Mouse (Mus musculus) kidney, adult 2 months (tissue): ENCODE data around the gene Polr2a. TPM values are rescaled to one million over a fixed set of nuclear protein-coding genes. Genes with fewer than 3 reads are reported as not detected.

Experiments
- DNase-seq: peaks from one replicate; pipeline ENCODE4 v3.0.0; 2021
- H3K27ac ChIP-seq: fragments of 200-500 bp; 2 replicates; pipeline ENCODE4 v1.5.1; 2012; ENCODE audit warnings: low read depth, low read length, control low read depth, inconsistent platforms; ENCODE audit not compliant: insufficient read depth
- H3K27me3 ChIP-seq: fragments of 200-500 bp; replicated peaks from 2 replicates; pipeline ENCODE4 v1.6.1; 2012; ENCODE audit warnings: mild to moderate bottlenecking, moderate library complexity, low read length, inconsistent platforms; ENCODE audit not compliant: control insufficient read depth, insufficient read depth
- H3K36me3 ChIP-seq: fragments of 200-500 bp; 2 replicates; pipeline ENCODE4 v1.6.1; 2012; ENCODE audit warnings: mild to moderate bottlenecking, moderate library complexity, low read length, inconsistent platforms; ENCODE audit not compliant: control insufficient read depth, insufficient read depth
- H3K4me1 ChIP-seq: fragments of 200-500 bp; 2 replicates; pipeline ENCODE4 v1.6.1; 2011; ENCODE audit warnings: low read length; ENCODE audit not compliant: control insufficient read depth, insufficient read depth
- H3K4me3 ChIP-seq: fragments of 200-500 bp; 2 replicates; pipeline ENCODE4 v1.5.1; 2011; ENCODE audit warnings: mild to moderate bottlenecking, low read depth, low read length, control low read depth; ENCODE audit not compliant: insufficient read depth
- CTCF ChIP-seq: fragments of 200-500 bp; conservative IDR thresholded peaks from 2 replicates; pipeline ENCODE4 v1.5.1; 2011; ENCODE audit warnings: low read depth, mild to moderate bottlenecking, control low read depth, low read length, moderate library complexity, mixed read lengths; ENCODE audit not compliant: insufficient read depth, insufficient read length
- POLR2A ChIP-seq: fragments of 200-500 bp; IDR thresholded peaks from one replicate; pipeline ENCODE4 v1.6.1; 2011; ENCODE audit warnings: low read depth, low read length, control low read depth
- WGBS: fragments of 180-500 bp; shearing (Covaris S2); methylation state at CpG from one replicate; pipeline ENCODE4 v1.1.7; 2018; 5-methylcytosine and 5-hydroxymethylcytosine counted together
- polyA plus RNA-seq: library from polyadenylated mRNA; depleted of rRNA; stranded (reverse); fragments of >200 nt; gene quantifications from 2 replicates; pipeline ENCODE4 v1.2.3, GENCODE M21; 2012

The Polr2a gene
- polyA plus RNA-seq, 1 experiment: 37.8 TPM

DNA sequence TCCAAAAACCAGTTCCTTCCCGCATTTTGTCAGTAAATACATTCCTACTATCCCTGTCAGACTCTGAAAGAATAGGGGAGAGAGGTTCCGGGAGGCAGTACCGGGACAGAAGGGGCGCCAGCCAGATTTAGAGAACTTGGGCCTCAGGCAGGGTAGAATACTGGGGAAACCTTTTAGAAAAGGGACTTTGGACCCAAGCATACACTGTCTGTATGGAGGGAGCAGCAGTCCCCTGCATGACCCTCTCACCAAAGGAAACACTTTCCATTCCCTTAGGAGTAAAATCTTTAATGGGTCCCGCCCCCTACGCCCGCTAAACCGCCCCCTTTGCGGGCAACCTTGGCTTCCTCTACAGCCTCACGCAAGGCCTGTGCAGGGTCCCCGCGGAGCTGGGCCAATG lies 44.9 kb upstream of the Polr2a start:
- Histone ChIP-seq H3K4me3 (peak overlapping the region; percentile 45), H3K27ac (no peak overlapping the region), H3K36me3 (no peaks in the 10 kb centered on the region), H3K27me3 (no peaks in the 10 kb centered on the region; the same call in 1 of the 2 replicates), H3K4me1 (peaks cover 20% of the 10 kb centered on the region)
- TF ChIP-seq CTCF (no peak), POLR2A (no peak)
- no peak for DNase-seq
- 5% methylated on average over 12 of the region's 12 CpGs for WGBS

DNA sequence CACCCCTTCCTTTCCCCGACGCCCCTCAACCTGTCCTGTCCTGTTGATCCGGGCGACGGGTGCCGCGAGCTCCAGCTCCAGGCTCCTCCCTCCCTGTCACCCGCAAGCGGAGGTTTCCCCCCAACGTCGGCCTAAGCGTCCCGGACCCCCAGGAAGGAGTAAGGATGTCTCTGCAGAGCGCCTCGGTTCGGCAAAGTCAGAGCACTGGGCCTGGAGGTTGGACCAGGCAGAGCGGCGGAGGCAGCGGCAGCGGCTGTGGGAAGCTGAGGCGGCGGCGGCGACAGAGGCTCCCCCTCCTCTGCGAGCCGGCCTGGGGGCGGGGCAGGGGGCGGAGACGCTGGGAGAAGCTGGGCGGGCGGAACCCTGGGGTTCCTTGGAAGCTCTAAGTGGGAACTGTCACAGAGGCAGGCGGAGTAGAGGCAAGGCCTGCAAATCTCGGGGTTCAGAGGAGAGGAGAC lies 44.2 kb upstream of the Polr2a start:
- DNase-seq: peak; percentile 87
- 2% methylated on average over 33 of the region's 33 CpGs for WGBS
- no peak for TF ChIP-seq CTCF
- TF ChIP-seq POLR2A: no peak
- H3K36me3 ChIP-seq: no peaks in the 10 kb centered on the region
- no peaks in the 10 kb centered on the region; the same call in 1 of the 2 replicates for H3K27me3 ChIP-seq
- H3K4me3 ChIP-seq: peak overlapping the region; percentile 45
- peaks cover 20% of the 10 kb centered on the region for H3K4me1 ChIP-seq
- H3K27ac ChIP-seq: no peak overlapping the region

DNA sequence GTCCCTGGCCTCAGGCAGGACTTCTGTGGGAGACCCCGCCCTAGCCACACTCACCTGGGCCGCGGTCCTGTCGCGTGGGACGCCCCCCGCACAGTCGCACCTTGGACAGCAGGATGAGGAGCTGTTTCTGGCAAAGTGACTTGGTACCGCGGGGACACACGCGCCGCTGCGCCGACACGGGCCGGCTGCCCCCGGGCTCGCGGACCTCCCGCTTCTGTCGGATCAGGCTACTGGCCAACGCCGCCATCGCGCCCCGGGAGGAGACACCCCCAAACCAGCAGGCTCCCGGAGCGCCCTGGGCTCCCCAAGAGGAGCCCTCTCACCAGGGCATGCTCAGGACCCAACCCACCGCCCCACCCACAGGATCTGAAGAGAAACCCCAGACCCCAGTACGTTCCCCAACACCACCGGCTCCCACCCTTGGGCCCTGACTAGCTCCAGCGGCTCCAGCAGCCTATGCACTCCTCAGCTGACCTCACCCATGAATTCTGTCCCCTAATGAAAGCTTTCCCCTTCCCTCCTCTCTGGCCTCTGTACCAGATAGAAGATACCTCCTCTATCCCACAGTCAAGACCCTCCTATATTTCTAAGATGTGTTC lies 43.0 kb upstream of the Polr2a start, which contains the start of gene Fgf11:
Fgf11 (minus strand) TSS at position 479 of the 599 bp plus-strand sequence.
- peak within 1 kb of the TSS; percentile 45 for H3K4me3 ChIP-seq
- no peaks in the 10 kb centered on the region; the same call in 1 of the 2 replicates for H3K27me3 ChIP-seq
- no peak within 1 kb of the TSS for H3K27ac ChIP-seq
- WGBS: 4% methylated on average over 33 of the region's 33 CpGs
- DNase-seq: no peak
- TF ChIP-seq POLR2A (no peak), CTCF (no peak)
- peaks cover 20% of the 10 kb centered on the region for H3K4me1 ChIP-seq
- no peaks in the 10 kb centered on the region for H3K36me3 ChIP-seq

DNA sequence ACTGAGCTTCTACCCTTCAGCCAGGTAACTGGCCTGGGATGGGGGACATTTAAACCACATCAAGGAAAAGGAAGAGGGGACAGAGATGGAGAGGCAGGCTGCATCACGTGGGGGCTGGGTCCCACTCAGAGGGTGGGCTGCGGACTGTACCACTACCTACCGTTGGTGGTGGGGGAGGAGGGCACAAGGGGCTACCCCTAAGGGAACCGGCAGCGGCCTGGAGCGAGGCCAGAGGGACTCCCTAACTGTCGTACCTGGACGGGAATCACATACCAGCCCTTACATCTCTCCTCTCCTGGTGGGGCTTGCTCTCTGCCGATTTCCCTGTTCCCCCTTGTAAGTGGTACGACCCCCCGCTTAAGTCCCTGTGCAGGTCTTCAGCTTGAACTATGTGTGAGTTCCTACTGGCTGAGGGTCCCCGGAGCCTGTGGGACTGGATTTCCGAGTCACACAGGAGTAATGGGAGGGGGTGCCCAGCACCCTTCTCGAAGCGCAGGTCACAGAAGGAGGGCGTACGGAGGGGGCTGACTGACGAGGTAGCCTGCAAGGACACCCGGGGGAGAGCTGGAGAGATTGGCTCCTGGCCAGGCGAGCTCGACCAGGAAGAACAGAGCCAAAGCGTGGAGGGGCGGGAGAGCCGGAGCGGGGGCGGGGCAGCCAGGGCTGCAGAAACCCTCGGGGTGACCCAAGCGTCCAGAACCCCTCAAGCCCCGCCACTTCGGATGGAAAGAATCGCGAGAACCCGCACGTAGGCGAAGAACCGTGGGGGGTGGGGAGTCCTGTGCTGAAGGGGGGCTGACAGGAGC lies 42.2 kb upstream of the Polr2a start:
- peak; percentile 49 for DNase-seq
- Histone ChIP-seq H3K36me3 (no peaks in the 10 kb centered on the region), H3K4me1 (peaks cover 20% of the 10 kb centered on the region), H3K27ac (no peak overlapping the region), H3K27me3 (no peaks in the 10 kb centered on the region; the same call in 1 of the 2 replicates), H3K4me3 (peak overlapping the region; percentile 42)
- TF ChIP-seq POLR2A (no peak), CTCF (no peak)
- WGBS: 2% methylated on average over 36 of the region's 36 CpGs

DNA sequence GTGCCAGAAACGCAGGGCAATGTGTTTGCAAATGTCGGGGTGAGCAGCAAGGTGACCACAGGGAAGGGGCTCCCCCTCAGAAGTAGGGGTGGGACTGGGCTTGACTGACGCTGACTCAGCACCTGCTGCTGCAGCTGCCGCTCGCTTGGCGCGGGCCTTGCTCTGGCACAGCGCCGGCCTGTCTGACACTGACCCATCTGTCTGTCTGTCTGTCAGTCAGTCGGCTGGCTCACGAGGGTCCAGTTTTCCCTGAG lies 41.6 kb upstream of the Polr2a start:
- no peak for TF ChIP-seq CTCF
- TF ChIP-seq POLR2A: no peak
- no peak overlapping the region for H3K4me3 ChIP-seq
- H3K36me3 ChIP-seq: no peaks in the 10 kb centered on the region
- WGBS: 21% methylated on average over 11 of the region's 11 CpGs
- peaks cover 20% of the 10 kb centered on the region for H3K4me1 ChIP-seq
- no peak overlapping the region for H3K27ac ChIP-seq
- DNase-seq: peak; percentile 16
- no peaks in the 10 kb centered on the region; the same call in 1 of the 2 replicates for H3K27me3 ChIP-seq

DNA sequence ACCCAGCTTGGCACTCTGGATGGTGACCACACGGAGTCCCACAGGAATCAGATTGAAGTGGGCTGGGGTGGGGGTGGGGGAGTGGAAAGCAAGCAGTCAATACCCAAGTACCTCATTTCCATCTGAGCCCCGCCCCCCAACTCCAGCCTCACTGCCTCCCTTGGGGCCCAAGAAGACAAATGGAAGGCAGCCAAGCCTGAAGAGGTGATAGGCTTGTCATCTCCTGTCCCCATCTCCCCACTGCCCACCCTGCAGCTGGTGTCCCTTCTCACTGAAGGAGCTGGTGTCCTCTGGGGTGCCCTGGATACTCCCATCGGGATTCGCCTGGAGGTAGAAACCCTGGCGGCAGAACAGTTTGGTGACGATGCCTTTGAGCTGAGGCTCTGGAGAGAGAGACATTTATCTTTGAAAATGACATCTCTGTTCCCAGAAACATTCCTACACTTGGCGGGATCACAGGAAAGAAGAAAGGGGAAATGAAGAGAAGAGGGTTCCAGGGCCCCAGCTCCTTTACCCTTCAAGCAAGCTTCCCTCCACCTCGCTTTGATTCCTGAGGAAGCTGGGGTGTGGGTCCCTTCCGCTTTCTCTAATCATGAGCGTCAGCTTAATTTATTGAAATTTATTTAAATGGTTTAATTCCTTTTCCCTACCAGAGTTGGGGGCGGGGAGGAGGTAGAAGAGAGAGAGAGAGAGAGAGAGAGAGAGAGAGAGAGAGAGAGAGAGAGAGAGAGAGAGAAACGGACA lies 41.1 kb upstream of the Polr2a start:
- Histone ChIP-seq H3K27ac (no peak overlapping the region), H3K4me1 (peaks cover 18% of the 10 kb centered on the region), H3K27me3 (no peaks in the 10 kb centered on the region; the same call in 1 of the 2 replicates), H3K4me3 (no peak overlapping the region), H3K36me3 (no peaks in the 10 kb centered on the region)
- TF ChIP-seq CTCF (no peak), POLR2A (no peak)
- 58% methylated on average over 12 of the region's 12 CpGs for WGBS
- no peak for DNase-seq
